Mouse (Mus musculus): ENCODE results near the gene Ciz1.

- TF ChIP-seq CTCF (IDR thresholded peaks at IDR 0.05; ENCODE audit: extremely low read depth, insufficient read depth, low read length) = no peak
- TF ChIP-seq POLR2A (IDR thresholded peaks at IDR 0.05; ENCODE audit: extremely low read depth, insufficient read depth, low read length) = peak; percentile 41; the same call in 1 of the 2 replicates
These were observed 43.1 kb upstream of the Ciz1 start for GRCm38 (mm10) chr2:32308870-32309568.
